Comparison of ENCODE assay signal across 9 mouse cellular contexts in genomic region chr15:102376453-102377162, GRCm38 (mm10). TPM values are rescaled to one million over a fixed set of nuclear protein-coding genes. Genes with fewer than 3 reads are reported as not detected.
DNase-seq lines count a peak whose midpoint lies in the region; ATAC-seq and TF ChIP-seq lines count a peak whose summit lies in the region.
"Had no signal": no experiment of that assay in that cellular context is flagged by ENCODE, and none has a peak within 500 bp of the region (broad histone marks: within the 10 kb centered on the region; RNA-seq: fewer than 3 reads in every experiment).

No protein-coding gene starts in this region.

- no peak for TF ChIP-seq RAD21 in CH12.LX (IDR thresholded peaks at IDR 0.05; ENCODE audit: low read depth, low read length)

- H3K4me1 ChIP-seq in CH12.LX (ENCODE audit: control insufficient read depth in 1 of 2, insufficient read depth in 2 of 2), result peaks cover 0 to 17% of the 10 kb centered on the region in 2 experiments; a peak in 3 of 4 replicates
- peaks cover 14% of the 10 kb centered on the region; the same call in 1 of the 2 replicates for H3K4me1 ChIP-seq in intestine, embryonic 15.5 days (replicated peaks)
- peaks cover 4% of the 10 kb centered on the region; the same call in 1 of the 2 replicates for H3K4me1 ChIP-seq in lung, embryonic 14.5 days (ENCODE audit: insufficient read depth)

- H3K4me2 ChIP-seq in CH12.LX (ENCODE audit: insufficient read depth, low read depth, poor library complexity, severe bottlenecking), result peak overlapping the region; percentile 80
- peak overlapping the region; percentile 99 for H3K4me2 ChIP-seq in intestine, embryonic 15.5 days (replicated peaks)
- peak overlapping the region; percentile 96 for H3K4me2 ChIP-seq in lung, embryonic 14.5 days

- TF ChIP-seq CTCF in CH12.LX (conservative IDR thresholded peaks at IDR 0.05 in 1 of 2, IDR thresholded peaks at IDR 0.05 in 1 of 2; ENCODE audit: low read depth in 2 of 2, low read length in 2 of 2), result no peak
- no peak for TF ChIP-seq CTCF in lung, embryonic 14.5 days (IDR thresholded peaks at IDR 0.05; ENCODE audit: low read depth)

- no peaks in the 10 kb centered on the region for H3K9me3 ChIP-seq in CH12.LX (replicated peaks; ENCODE audit: low read length)
- H3K9me3 ChIP-seq in intestine, embryonic 15.5 days, result no peaks in the 10 kb centered on the region
- H3K9me3 ChIP-seq in lung, embryonic 14.5 days (ENCODE audit: low read depth, low read length), result no peaks in the 10 kb centered on the region

- H3K79me2 ChIP-seq in CH12.LX (replicated peaks; ENCODE audit: control insufficient read depth, extremely low read depth, insufficient read depth, poor library complexity, severe bottlenecking), result no peaks in the 10 kb centered on the region

- in situ Hi-C loops in CH12.LX (cut with MboI; ENCODE audit: low pct_ligation_motif_present, low pct_unique_long_range_greater_than_20kb, low sequenced_read_pairs), result no loop called here

- peak; percentile 90 for ATAC-seq in intestine, embryonic 15.5 days
- ATAC-seq in lung, embryonic 14.5 days (ENCODE audit: insufficient read depth), result peak; percentile 90

- TF ChIP-seq EP300 in CH12.LX (IDR thresholded peaks at IDR 0.05; ENCODE audit: low read length), result no peak

- dilution Hi-C loops in CH12.LX (cut with MboI; ENCODE audit: extremely low pct_ligation_motif_present, extremely low pct_unique_long_range_greater_than_20kb, low sequenced_read_pairs), result no loop called here

- TF ChIP-seq POLR2A in CH12.LX (IDR thresholded peaks at IDR 0.05; ENCODE audit: low read depth, low read length), result peak; percentile 45; the same call in 1 of the 2 replicates

- under 1% methylated on average over 43 of the region's 43 CpGs for WGBS in intestine, embryonic 15.5 days
- whole genome bisulfite sequencing in lung, embryonic 14.5 days, result under 1% methylated on average over 43 of the region's 43 CpGs

- peak overlapping the region; percentile 53 for H3K9ac ChIP-seq in CH12.LX (ENCODE audit: insufficient read depth, low read depth)
- peak overlapping the region; percentile 70 for H3K9ac ChIP-seq in intestine, embryonic 15.5 days
- peak overlapping the region; percentile 65 for H3K9ac ChIP-seq in lung, embryonic 14.5 days

- H3K36me3 ChIP-seq in CH12.LX (replicated peaks in 1 of 2; ENCODE audit: control insufficient read depth in 1 of 2, insufficient read depth in 1 of 2, low read length in 1 of 2), result no peaks in the 10 kb centered on the region
- no peaks in the 10 kb centered on the region for H3K36me3 ChIP-seq in intestine, embryonic 15.5 days
- no peaks in the 10 kb centered on the region for H3K36me3 ChIP-seq in lung, embryonic 14.5 days (ENCODE audit: insufficient read depth)

- no peak overlapping the region for H3K27ac ChIP-seq in CH12.LX (ENCODE audit: insufficient read depth, low read depth)
- H3K27ac ChIP-seq in intestine, embryonic 15.5 days, result peak overlapping the region; percentile 64
- peak overlapping the region; percentile 76 for H3K27ac ChIP-seq in lung, embryonic 14.5 days (ENCODE audit: low read depth)

- H3K27me3 ChIP-seq in CH12.LX (replicated peaks), result peaks cover 45% of the 10 kb centered on the region
- H3K27me3 ChIP-seq in intestine, embryonic 15.5 days (replicated peaks), result no peaks in the 10 kb centered on the region
- no peaks in the 10 kb centered on the region for H3K27me3 ChIP-seq in lung, embryonic 14.5 days (ENCODE audit: insufficient read depth, low read length)

- H3K4me3 ChIP-seq in CH12.LX (replicated peaks in 1 of 3; ENCODE audit: low read depth in 2 of 3, low read length in 2 of 3, poor library complexity in 1 of 3), result peak overlapping the region; percentile 53 to 70 (median 59)
- peak overlapping the region; percentile 63 for H3K4me3 ChIP-seq in intestine, embryonic 15.5 days (replicated peaks)
- peak overlapping the region; percentile 57 for H3K4me3 ChIP-seq in lung, embryonic 14.5 days (ENCODE audit: low read depth, low read length)

- peak; percentile 78 for DNase-seq in 3T3-L1 (ENCODE audit: low read depth, low spot score)
- DNase-seq in CH12.LX (ENCODE audit: extremely low read depth), result peak; percentile 53
- DNase-seq in cerebellum, postnatal 10 days, result peak; percentile 48 to 58
- peak; percentile 28 to 35 for DNase-seq in gastrocnemius, adult 8-10 months (ENCODE audit: low spot score in 2 of 2)
- DNase-seq in lung, embryonic 14.5 days, result peak; percentile 64
- DNase-seq in retina, embryonic 14.5 days (ENCODE audit: low spot score), result peak; percentile 49
- DNase-seq in frontal cortex, postnatal 14 days (ENCODE audit: low spot score in 2 of 2), result no peak

TF ChIP-seq in CH12.LX, 34 proteins besides CTCF, POLR2A, EP300 and RAD21:
- no peak for TF ChIP-seq PAX5 (IDR thresholded peaks at IDR 0.05; ENCODE audit: low read length)
- TF ChIP-seq ZKSCAN1 (IDR thresholded peaks at IDR 0.05; ENCODE audit: borderline replicate concordance, low read depth, low read length), result no peak
- TF ChIP-seq E2F4 (IDR thresholded peaks at IDR 0.05; ENCODE audit: insufficient replicate concordance, low read depth, low read length), result no peak
- no peak for TF ChIP-seq USF1 (IDR thresholded peaks at IDR 0.05; ENCODE audit: low read depth, low read length)
- TF ChIP-seq TCF12 (IDR thresholded peaks at IDR 0.05; ENCODE audit: low read depth, low read length), result no peak
- TF ChIP-seq USF2 (conservative IDR thresholded peaks at IDR 0.05; ENCODE audit: low read depth, low read length), result no peak
- TF ChIP-seq KAT2A (IDR thresholded peaks at IDR 0.05; ENCODE audit: insufficient replicate concordance, low read length), result no peak
- TF ChIP-seq MAFK (IDR thresholded peaks at IDR 0.05; ENCODE audit: insufficient replicate concordance, low read length), result no peak
- TF ChIP-seq ZC3H11A (IDR thresholded peaks at IDR 0.05; ENCODE audit: low read depth, low read length), result no peak
- TF ChIP-seq NELFE (IDR thresholded peaks at IDR 0.05; ENCODE audit: low read depth, low read length), result no peak
- TF ChIP-seq MXI1 (IDR thresholded peaks at IDR 0.05; ENCODE audit: low read depth, low read length), result no peak
TF ChIP-seq in CH12.LX: peak in this region for 0.

RNA-seq across cellular contexts. Expression of gene Sp7, which starts 9.6 kb away (rescaled TPM):
- total RNA-seq in CH12.LX (2012; rRNA removed) (0.04 TPM in 1 of 2 replicates, not detected in the other), CH12.LX (2014; rRNA removed) (not detected in 2 replicates)
- not detected in 2 replicates for polyA plus RNA-seq in CH12.LX (2012; ENCODE audit: insufficient read length, low read depth)
- total RNA-seq in gastrocnemius, adult 8-10 months (2022), result not detected
- polyA plus RNA-seq in intestine, embryonic 15.5 days (2015; fragmentation: Nextera tagmentation; extraction: Ambion mirVana), result 0.59 and 0.68 TPM in 2 replicates
- polyA plus RNA-seq in lung, embryonic 14.5 days (2014; fragmentation: Nextera tagmentation; extraction: Ambion mirVana), result 0.55 and 0.64 TPM in 2 replicates
- total RNA-seq: heart, adult 18-20 months had no signal

RNA-seq across cellular contexts. Expression of gene Aaas, which starts 26.0 kb away (rescaled TPM):
- total RNA-seq in CH12.LX (2012; rRNA removed), result 95.5 and 98.3 TPM in 2 replicates
- total RNA-seq in CH12.LX (2014; rRNA removed), result 107 and 126 TPM in 2 replicates
- 241 and 266 TPM in 2 replicates for polyA plus RNA-seq in CH12.LX (2012; ENCODE audit: insufficient read length, low read depth)
- total RNA-seq in gastrocnemius, adult 8-10 months (2022), result 1 to 10 TPM; 5.3 to 7.5 (median 6.8) TPM
- 58.2 and 62.7 TPM in 2 replicates for polyA plus RNA-seq in intestine, embryonic 15.5 days (2015; fragmentation: Nextera tagmentation; extraction: Ambion mirVana)
- polyA plus RNA-seq in lung, embryonic 14.5 days (2014; fragmentation: Nextera tagmentation; extraction: Ambion mirVana), result 99.1 and 103 TPM in 2 replicates

RNA-seq across cellular contexts. Expression of gene Sp1, which starts 29.3 kb away (rescaled TPM):
- total RNA-seq in CH12.LX (2012; rRNA removed) (23.3 and 23.5 TPM in 2 replicates), CH12.LX (2014; rRNA removed) (22.3 and 27.1 TPM in 2 replicates)
- 25.6 and 31.8 TPM in 2 replicates for polyA plus RNA-seq in CH12.LX (2012; ENCODE audit: insufficient read length, low read depth)
- 10 to 100 TPM; 17.9 to 22.2 (median 20.5) TPM for total RNA-seq in gastrocnemius, adult 8-10 months (2022)
- 9.0 and 9.6 TPM in 2 replicates for polyA plus RNA-seq in intestine, embryonic 15.5 days (2015; fragmentation: Nextera tagmentation; extraction: Ambion mirVana)
- polyA plus RNA-seq in lung, embryonic 14.5 days (2014; fragmentation: Nextera tagmentation; extraction: Ambion mirVana), result 15.3 and 16.1 TPM in 2 replicates

RNA-seq across cellular contexts. Expression of gene Myg1, which starts 45.1 kb away (rescaled TPM):
- total RNA-seq in CH12.LX (2012; rRNA removed) (105 and 126 TPM in 2 replicates), CH12.LX (2014; rRNA removed) (121 and 133 TPM in 2 replicates)
- 132 and 166 TPM in 2 replicates for polyA plus RNA-seq in CH12.LX (2012; ENCODE audit: insufficient read length, low read depth)
- 10 to 100 TPM; 17.5 to 21.6 (median 18.9) TPM for total RNA-seq in gastrocnemius, adult 8-10 months (2022)
- 77.8 and 88.4 TPM in 2 replicates for polyA plus RNA-seq in intestine, embryonic 15.5 days (2015; fragmentation: Nextera tagmentation; extraction: Ambion mirVana)
- polyA plus RNA-seq in lung, embryonic 14.5 days (2014; fragmentation: Nextera tagmentation; extraction: Ambion mirVana), result 111 and 113 TPM in 2 replicates

RNA-seq across cellular contexts. Expression of gene Pfdn5, which starts 50.7 kb away (rescaled TPM):
- total RNA-seq in CH12.LX (2012; rRNA removed), result 265 and 269 TPM in 2 replicates
- total RNA-seq in CH12.LX (2014; rRNA removed), result 296 and 371 TPM in 2 replicates
- polyA plus RNA-seq in CH12.LX (2012; ENCODE audit: insufficient read length, low read depth), result 356 and 502 TPM in 2 replicates
- total RNA-seq in gastrocnemius, adult 8-10 months (2022), result 100 to 1,000 TPM; 260 to 281 (median 273) TPM
- 306 and 309 TPM in 2 replicates for polyA plus RNA-seq in intestine, embryonic 15.5 days (2015; fragmentation: Nextera tagmentation; extraction: Ambion mirVana)
- 477 and 511 TPM in 2 replicates for polyA plus RNA-seq in lung, embryonic 14.5 days (2014; fragmentation: Nextera tagmentation; extraction: Ambion mirVana)

Comparison
In these comparisons a context has a peak if more than half of its experiments do, and no peak if none do; other contexts are left out.
1. DNase-seq: peak in 3T3-L1 (single experiment), CH12.LX (single experiment), cerebellum, postnatal 10 days (2 of 2), gastrocnemius, adult 8-10 months (2 of 2), lung, embryonic 14.5 days (single experiment) and retina, embryonic 14.5 days (single experiment); none in frontal cortex, postnatal 14 days (0 of 2).
2. Peak in every context shown above with its lines, with median percentiles within 50 percentile points of each other: H3K4me2 ChIP-seq, H3K4me3 ChIP-seq and H3K9ac ChIP-seq.